Mouse (Mus musculus): ENCODE data around the gene Clpb. TPM values are rescaled to one million over a fixed set of nuclear protein-coding genes. Genes with fewer than 3 reads are reported as not detected.

Gene Clpb
- polyA plus RNA-seq, 1 experiment from 2014 or later: 23.2 TPM

DNA sequence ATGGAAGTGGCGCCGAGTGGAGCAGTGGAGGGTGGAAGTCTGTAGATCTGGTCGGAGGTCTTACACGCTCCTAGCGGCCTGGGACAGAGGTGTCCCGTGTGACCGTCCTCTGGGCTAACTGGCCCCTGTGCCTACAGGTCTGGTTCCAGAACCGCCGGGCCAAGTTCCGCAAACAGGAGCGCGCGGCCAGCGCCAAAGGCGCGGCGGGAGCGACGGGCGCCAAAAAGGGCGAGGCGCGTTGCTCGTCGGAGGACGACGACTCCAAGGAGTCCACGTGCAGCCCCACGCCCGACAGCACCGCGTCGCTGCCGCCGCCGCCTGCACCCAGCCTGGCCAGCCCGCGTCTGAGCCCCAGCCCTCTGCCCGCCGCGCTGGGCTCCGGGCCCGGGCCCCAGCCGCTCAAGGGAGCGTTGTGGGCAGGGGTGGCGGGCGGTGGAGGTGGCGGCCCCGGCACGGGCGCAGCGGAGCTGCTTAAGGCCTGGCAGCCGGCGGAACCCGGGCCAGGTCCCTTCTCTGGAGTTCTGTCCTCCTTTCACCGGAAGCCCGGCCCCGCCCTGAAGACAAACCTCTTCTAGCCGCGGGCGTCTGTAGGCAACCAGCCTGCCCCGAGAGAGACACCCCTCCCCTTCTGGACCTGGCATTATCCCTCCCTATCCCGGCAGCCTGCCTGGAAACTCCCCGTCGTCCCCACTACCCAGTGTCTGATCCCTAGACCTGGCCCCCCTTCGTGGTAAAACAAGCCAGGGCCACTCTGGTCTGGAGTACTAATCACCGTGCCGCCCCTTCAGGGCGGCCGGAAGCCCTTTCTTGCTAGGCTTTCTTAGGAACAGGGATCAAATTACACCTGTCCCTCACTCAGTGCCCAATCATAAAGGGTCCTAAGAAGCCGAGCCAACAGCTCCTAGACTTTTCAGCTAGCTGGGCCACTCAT lies 158.4 kb downstream of the Clpb start:
- Histone ChIP-seq H3K4me1 (replicated peaks) (peaks cover 9% of the 10 kb centered on the region), H3K9ac (no peak overlapping the region), H3K27me3 (peaks cover 76% of the 10 kb centered on the region), H3K27ac (replicated peaks) (no peak overlapping the region), H3K36me3 (replicated peaks) (no peaks in the 10 kb centered on the region), H3K9me3 (replicated peaks) (no peaks in the 10 kb centered on the region), H3K4me3 (replicated peaks) (peak overlapping the region; percentile 48), H3K4me2 (peak overlapping the region; percentile 69)
- 1% methylated on average over 68 of the region's 71 CpGs for WGBS (ENCODE audit: insufficient replicate concordance)
- no peak for ATAC-seq (ENCODE audit: insufficient read depth)

DNA sequence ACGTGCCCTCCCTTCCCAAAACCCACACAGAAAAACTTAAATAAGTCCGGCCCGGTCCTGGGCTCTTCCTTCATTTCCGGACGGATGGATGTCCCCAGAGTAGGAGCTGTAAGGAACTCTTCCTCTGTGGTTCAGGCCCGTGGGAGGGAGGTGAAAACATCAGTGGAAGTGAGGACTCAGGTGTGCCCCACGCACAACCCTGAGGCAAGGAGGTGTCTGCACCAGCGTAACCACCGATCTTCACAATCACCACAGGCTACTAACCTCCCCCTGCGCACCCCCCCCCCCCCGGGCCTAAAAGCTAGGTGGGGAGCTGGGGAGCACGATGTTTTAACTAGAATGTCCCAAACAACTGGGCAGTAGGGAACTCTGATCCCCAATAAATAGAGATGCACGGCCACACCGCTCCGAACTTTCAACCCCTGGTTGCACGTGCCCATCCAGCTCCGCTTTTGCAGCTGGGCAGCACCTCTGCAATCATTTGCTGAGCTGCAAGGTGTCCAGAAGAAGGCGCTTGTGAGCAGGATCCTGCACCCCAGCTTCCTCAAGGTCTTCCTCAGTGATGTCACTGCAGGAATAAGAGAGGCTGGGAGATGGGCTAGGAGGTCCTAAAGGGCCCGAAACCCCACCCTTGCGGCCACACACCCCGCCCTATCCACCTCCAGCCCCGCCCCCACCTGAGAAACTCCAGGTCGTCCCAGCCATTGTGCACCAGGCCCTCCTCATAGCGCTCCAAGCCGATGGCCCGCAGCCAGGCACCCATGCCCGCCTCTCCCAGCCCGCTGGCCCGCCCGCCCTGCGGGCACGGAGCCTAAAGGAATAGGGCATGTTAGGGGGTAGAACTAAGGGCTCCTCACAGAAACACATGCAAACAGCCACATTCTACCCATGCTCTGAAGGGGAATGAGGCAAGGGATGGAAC lies 159.7 kb downstream of the Clpb start:
- H3K4me1 ChIP-seq (replicated peaks): peaks cover 9% of the 10 kb centered on the region
- H3K36me3 ChIP-seq (replicated peaks): 0 out of 2 replicates have a peak, but pooled peaks cover 3% of the 10 kb centered on the region
- peaks cover 63% of the 10 kb centered on the region for H3K27me3 ChIP-seq
- H3K27ac ChIP-seq (replicated peaks): no peak overlapping the region
- 51% methylated on average over 32 of the region's 32 CpGs for WGBS (ENCODE audit: insufficient replicate concordance)
- H3K4me3 ChIP-seq (replicated peaks): no peak overlapping the region
- H3K9me3 ChIP-seq (replicated peaks): no peaks in the 10 kb centered on the region
- no peak overlapping the region for H3K9ac ChIP-seq
- no peak overlapping the region for H3K4me2 ChIP-seq
- no peak for ATAC-seq (ENCODE audit: insufficient read depth)

DNA sequence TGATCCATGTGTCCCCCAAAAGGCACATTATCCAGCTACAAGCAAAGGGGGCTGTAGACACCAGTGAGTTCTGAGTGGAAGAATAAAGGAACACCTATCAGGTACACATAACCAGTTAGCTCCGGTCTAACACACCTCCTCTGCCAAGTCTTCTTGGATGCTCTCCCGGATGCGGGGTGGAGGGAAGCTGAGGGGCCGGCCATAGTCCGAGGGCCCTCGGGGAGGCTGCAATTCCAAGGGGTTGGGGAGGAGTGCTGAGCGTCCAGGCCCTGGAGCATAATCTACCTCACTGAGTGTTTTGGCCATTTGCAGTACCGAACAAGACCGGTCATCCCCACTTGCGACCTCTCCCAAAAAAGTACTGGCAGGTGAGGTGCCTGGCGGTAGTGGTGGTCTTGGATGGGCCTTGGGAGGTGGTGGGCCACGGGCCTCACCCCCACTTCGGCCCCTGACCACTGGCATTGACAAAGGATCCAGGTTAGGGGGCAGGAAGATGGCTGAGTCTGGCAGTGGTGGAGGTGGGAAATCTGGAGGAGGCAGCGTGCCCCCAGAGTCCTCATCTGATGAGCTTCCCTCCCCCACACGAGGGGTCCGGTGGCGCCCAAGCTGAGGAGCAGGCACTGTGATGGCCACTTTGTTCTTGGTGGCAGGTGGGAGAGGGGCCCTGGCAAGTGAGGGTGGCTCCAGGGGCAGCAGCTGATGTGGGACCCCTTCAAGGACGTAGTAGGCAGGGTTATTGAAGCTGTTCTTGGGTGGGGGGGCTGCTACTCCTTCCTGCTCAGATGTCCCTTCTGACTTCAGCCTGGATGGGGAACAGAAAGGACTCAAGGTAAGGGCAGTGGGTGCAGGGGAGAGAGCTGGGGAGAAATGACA lies 160.6 kb downstream of the Clpb start:
- Histone ChIP-seq H3K9ac (no peak overlapping the region), H3K27ac (replicated peaks) (no peak overlapping the region), H3K4me3 (replicated peaks) (no peak overlapping the region), H3K4me2 (no peak overlapping the region), H3K4me1 (replicated peaks) (peaks cover 9% of the 10 kb centered on the region), H3K9me3 (replicated peaks) (no peaks in the 10 kb centered on the region), H3K36me3 (replicated peaks) (0 out of 2 replicates have a peak, but pooled peaks cover 4% of the 10 kb centered on the region), H3K27me3 (peaks cover 54% of the 10 kb centered on the region)
- WGBS (ENCODE audit: insufficient replicate concordance): 71% methylated on average over 18 of the region's 18 CpGs
- no peak for ATAC-seq (ENCODE audit: insufficient read depth)

DNA sequence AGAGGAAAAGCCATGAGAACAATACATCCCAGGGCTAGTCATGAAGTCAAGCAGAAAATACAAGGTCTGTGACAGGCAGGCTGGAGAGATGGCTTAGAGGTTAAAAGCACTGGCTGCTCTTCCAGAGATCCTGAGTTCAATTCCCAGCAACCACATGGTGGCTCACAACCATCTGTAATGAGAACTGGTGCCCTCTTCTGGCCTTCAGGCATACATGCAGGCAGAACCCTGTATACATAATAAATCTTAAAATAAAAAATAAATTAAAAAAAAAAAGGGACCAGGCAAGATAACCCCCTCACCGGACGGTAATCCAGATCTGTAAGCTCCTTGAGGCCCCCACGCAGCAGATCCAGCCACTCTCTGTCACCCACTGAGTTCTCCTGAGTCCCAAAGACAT lies 166.9 kb downstream of the Clpb start:
- 68% methylated on average over 3 of the region's 3 CpGs for WGBS (ENCODE audit: insufficient replicate concordance)

DNA sequence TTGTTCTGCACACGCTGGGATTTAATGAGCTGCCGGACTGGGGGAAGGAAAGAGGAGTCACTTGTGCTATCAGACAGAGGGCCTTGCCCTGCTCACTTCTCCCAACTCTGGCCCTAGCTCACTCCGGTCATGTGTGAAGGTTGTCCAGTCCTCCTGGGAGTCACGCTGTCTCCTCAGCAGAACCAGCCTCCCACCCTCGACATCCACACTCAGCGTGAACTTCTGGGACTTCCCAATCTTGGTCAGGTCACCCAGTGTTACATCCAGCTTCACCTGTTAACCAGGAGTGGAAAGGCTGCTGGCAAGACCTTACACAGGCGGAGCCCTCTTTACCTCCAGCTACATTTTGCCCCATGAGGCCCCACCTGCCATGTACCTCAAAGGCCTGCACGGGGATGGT lies 168.0 kb downstream of the Clpb start:
- H3K27me3 ChIP-seq: peaks cover 18% of the 10 kb centered on the region
- H3K36me3 ChIP-seq (replicated peaks): peaks cover 28% of the 10 kb centered on the region
- no peak overlapping the region for H3K9ac ChIP-seq
- H3K4me1 ChIP-seq (replicated peaks): peaks cover 4% of the 10 kb centered on the region; the same call in 1 of the 2 replicates
- ATAC-seq (ENCODE audit: insufficient read depth): no peak
- H3K4me3 ChIP-seq (replicated peaks): no peak overlapping the region
- WGBS (ENCODE audit: insufficient replicate concordance): 63% methylated on average over 8 of the region's 8 CpGs
- H3K9me3 ChIP-seq (replicated peaks): no peaks in the 10 kb centered on the region
- no peak overlapping the region for H3K4me2 ChIP-seq
- H3K27ac ChIP-seq (replicated peaks): no peak overlapping the region

More for the DNA sequence above, 166.9 kb downstream of the Clpb start:
- Histone ChIP-seq H3K9ac (no peak overlapping the region), H3K4me3 (replicated peaks) (no peak overlapping the region), H3K4me2 (no peak overlapping the region), H3K9me3 (replicated peaks) (no peaks in the 10 kb centered on the region), H3K4me1 (replicated peaks) (no peaks in the 10 kb centered on the region), H3K27me3 (peaks cover 7% of the 10 kb centered on the region), H3K36me3 (replicated peaks) (peaks cover 28% of the 10 kb centered on the region), H3K27ac (replicated peaks) (no peak overlapping the region)
- ATAC-seq (ENCODE audit: insufficient read depth): no peak

DNA sequence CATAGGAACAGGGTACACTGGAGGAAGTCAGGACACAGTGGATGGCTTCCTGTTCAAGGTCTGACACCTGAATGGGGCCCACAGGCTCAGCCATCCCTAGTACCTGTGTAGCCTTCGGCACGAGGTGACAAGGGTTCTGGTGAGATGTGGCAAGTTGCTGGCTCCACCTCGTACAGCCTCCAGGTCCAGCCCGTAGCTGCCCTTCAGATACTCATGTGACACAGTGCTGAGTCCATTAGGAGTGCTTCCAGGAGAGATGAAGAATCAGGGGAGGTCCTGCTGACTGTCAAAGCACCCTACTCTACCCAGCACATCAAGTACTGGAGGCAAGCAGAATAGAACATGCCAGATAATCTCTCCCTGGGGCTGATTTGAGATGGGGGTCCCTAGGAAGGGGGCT lies 168.9 kb downstream of the Clpb start:
- Histone ChIP-seq H3K9ac (no peak overlapping the region), H3K27me3 (peaks cover 27% of the 10 kb centered on the region), H3K27ac (replicated peaks) (no peak overlapping the region), H3K9me3 (replicated peaks) (no peaks in the 10 kb centered on the region), H3K4me2 (no peak overlapping the region), H3K36me3 (replicated peaks) (peaks cover 28% of the 10 kb centered on the region), H3K4me3 (replicated peaks) (no peak overlapping the region), H3K4me1 (replicated peaks) (peaks cover 12% of the 10 kb centered on the region; the same call in 1 of the 2 replicates)
- 76% methylated on average over 4 of the region's 4 CpGs for WGBS (ENCODE audit: insufficient replicate concordance)
- ATAC-seq (ENCODE audit: insufficient read depth): no peak

DNA sequence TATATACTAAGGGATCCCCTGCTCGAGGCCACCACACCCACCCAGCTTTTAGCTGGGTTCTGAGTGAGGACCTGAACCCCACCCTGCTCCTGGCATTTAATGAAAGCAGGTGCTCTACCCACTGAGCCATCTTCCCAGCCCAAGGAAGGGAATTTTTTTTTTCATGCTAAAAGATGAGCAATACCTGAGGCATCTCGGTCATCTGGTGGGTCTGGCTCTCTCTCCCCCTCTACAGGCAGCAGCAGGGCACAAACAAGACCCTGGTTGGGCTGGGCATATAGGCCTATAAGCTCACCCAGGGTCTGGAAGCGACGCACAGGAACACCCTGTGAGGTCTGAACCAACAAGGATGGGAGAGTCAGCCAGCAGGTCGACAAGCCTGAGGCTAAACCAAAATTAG lies 169.9 kb downstream of the Clpb start:
- no peak for ATAC-seq (ENCODE audit: insufficient read depth)
- no peak overlapping the region for H3K27ac ChIP-seq (replicated peaks)
- H3K4me2 ChIP-seq: no peak overlapping the region
- no peak overlapping the region for H3K4me3 ChIP-seq (replicated peaks)
- H3K9me3 ChIP-seq (replicated peaks): no peaks in the 10 kb centered on the region
- peaks cover 24% of the 10 kb centered on the region for H3K36me3 ChIP-seq (replicated peaks)
- no peak overlapping the region for H3K9ac ChIP-seq
- H3K4me1 ChIP-seq (replicated peaks): peaks cover 12% of the 10 kb centered on the region; the same call in 1 of the 2 replicates
- 50% methylated on average over 5 of the region's 5 CpGs for WGBS (ENCODE audit: insufficient replicate concordance)
- peaks cover 37% of the 10 kb centered on the region for H3K27me3 ChIP-seq

DNA sequence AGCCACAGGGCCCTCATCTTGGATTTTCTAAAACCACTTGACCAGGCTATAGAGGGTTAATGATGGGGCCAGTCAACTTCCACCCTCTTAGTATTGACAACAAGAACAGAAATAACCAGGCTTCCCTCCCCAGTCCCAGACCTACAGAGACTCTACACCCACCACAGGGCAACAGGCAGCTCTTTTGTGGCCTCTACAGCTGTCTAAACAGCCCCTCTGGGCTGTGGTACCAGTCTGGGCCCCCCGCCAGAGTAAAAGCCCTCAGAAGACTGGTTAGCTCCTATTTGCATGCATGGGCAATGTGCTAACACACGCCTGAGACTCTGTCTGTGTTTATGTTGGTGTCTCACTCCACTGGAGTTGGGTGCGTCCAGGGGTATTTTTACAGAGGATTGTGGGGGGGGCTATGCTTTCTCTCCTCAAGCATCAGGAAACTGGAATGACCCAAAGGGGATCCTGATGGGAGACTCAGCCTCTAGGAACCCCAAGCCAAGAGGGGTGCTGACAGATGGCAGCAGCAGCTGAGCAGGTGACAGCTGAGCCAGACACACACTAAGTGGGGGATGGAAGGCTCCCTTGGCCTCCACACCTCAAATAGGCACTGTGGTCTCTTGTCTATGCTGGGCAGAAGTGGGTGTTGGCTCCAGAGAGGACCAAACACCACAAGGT lies 170.6 kb downstream of the Clpb start:
- peaks cover 24% of the 10 kb centered on the region for H3K36me3 ChIP-seq (replicated peaks)
- H3K4me2 ChIP-seq: no peak overlapping the region
- H3K9me3 ChIP-seq (replicated peaks): no peaks in the 10 kb centered on the region
- ATAC-seq (ENCODE audit: insufficient read depth): no peak
- WGBS (ENCODE audit: insufficient replicate concordance): 65% methylated on average over 3 of the region's 3 CpGs
- H3K9ac ChIP-seq: no peak overlapping the region
- H3K4me3 ChIP-seq (replicated peaks): no peak overlapping the region
- H3K4me1 ChIP-seq (replicated peaks): peaks cover 12% of the 10 kb centered on the region; the same call in 1 of the 2 replicates
- H3K27me3 ChIP-seq: peaks cover 44% of the 10 kb centered on the region
- H3K27ac ChIP-seq (replicated peaks): no peak overlapping the region

DNA sequence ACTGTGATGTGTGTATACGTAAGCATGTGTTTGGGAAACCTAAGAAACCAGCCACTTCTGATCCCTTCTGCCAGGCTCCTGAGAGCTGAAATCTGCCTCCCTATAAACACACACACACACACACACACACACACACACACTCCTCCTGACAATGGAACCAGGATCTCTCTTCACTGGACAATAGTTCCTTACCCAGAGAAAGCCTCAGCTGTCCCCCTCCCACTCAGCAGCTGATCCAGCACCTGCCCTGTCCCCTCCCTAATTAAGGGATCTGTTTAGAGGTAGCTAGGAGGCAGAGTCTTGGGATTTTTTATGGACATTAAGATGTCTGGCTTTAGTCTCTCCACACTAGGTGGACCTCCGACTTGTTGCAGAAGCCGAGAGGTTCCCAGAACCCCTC lies 171.5 kb downstream of the Clpb start:
- no peak overlapping the region for H3K4me2 ChIP-seq
- no peak overlapping the region for H3K9ac ChIP-seq
- ATAC-seq (ENCODE audit: insufficient read depth): no peak
- H3K36me3 ChIP-seq (replicated peaks): peaks cover 22% of the 10 kb centered on the region
- H3K9me3 ChIP-seq (replicated peaks): no peaks in the 10 kb centered on the region
- H3K27me3 ChIP-seq: peaks cover 53% of the 10 kb centered on the region
- H3K4me1 ChIP-seq (replicated peaks): peaks cover 12% of the 10 kb centered on the region; the same call in 1 of the 2 replicates
- 59% methylated on average over 3 of the region's 3 CpGs for WGBS (ENCODE audit: insufficient replicate concordance)
- no peak overlapping the region for H3K4me3 ChIP-seq (replicated peaks)
- no peak overlapping the region for H3K27ac ChIP-seq (replicated peaks)
